Mouse (Mus musculus): Measurements from ENCODE around the gene Tnfrsf22.
"Not testable (repeated sequence)": the region's sequence is repeated elsewhere in the genome, so short reads cannot be mapped to it uniquely, and the experiment has no call there.

Gene Tnfrsf22

GRCm38 (mm10) chr7:143649034-143649768, at the start of gene Tnfrsf22:
TSS of gene Tnfrsf22 (minus strand) at chr7:143649661.
- DNase-seq (ENCODE audit: low spot score in 2 of 2), result peak; percentile 52 to 56

- no peak for DNase-seq (ENCODE audit: low spot score in 2 of 2)
These were observed 46.7 kb upstream of the Tnfrsf22 start for GRCm38 (mm10) chr7:143696140-143696539.

GRCm38 (mm10) chr7:143694550-143694949, 45.1 kb upstream of the Tnfrsf22 start:
- DNase-seq (ENCODE audit: low spot score in 2 of 2), result no peak

- no peak for DNase-seq (ENCODE audit: low spot score in 2 of 2)
These were observed 43.5 kb upstream of the Tnfrsf22 start for GRCm38 (mm10) chr7:143692746-143693510.

- no peak for DNase-seq (ENCODE audit: low spot score in 2 of 2)
These were observed 42.4 kb upstream of the Tnfrsf22 start for GRCm38 (mm10) chr7:143691909-143692308.

- DNase-seq (ENCODE audit: low spot score in 2 of 2), result no peak
These were observed 41.7 kb upstream of the Tnfrsf22 start for GRCm38 (mm10) chr7:143691181-143691580.

- DNase-seq (ENCODE audit: low spot score in 2 of 2), result peak in 1 of 2 experiments; percentile 2
These were observed 40.5 kb upstream of the Tnfrsf22 start for GRCm38 (mm10) chr7:143689946-143690345.

GRCm38 (mm10) chr7:143689481-143689880, 40.0 kb upstream of the Tnfrsf22 start:
- peak in 1 of 2 experiments; percentile 2 for DNase-seq (ENCODE audit: low spot score in 2 of 2)

GRCm38 (mm10) chr7:143686676-143687075, 37.2 kb upstream of the Tnfrsf22 start:
- DNase-seq (ENCODE audit: low spot score in 2 of 2), result not testable (repeated sequence)

- DNase-seq (ENCODE audit: low spot score in 2 of 2), result not testable (repeated sequence)
These were observed 36.7 kb upstream of the Tnfrsf22 start for GRCm38 (mm10) chr7:143686191-143686590.

- DNase-seq (ENCODE audit: low spot score in 2 of 2), result peak; percentile 32 to 56
These were observed 36.1 kb upstream of the Tnfrsf22 start, which contains the start of gene Tnfrsf23 for GRCm38 (mm10) chr7:143685359-143686067. TSS of gene Tnfrsf23 (minus strand) at chr7:143685872.

GRCm38 (mm10) chr7:143684569-143684968, 35.1 kb upstream of the Tnfrsf22 start:
- not testable (repeated sequence) for DNase-seq (ENCODE audit: low spot score in 2 of 2)

- DNase-seq (ENCODE audit: low spot score in 2 of 2), result no peak
These were observed 32.1 kb upstream of the Tnfrsf22 start for GRCm38 (mm10) chr7:143681566-143681965.

- DNase-seq (ENCODE audit: low spot score in 2 of 2), result not testable (repeated sequence)
These were observed 31.4 kb upstream of the Tnfrsf22 start for GRCm38 (mm10) chr7:143680836-143681235.

GRCm38 (mm10) chr7:143679650-143680049, 30.2 kb upstream of the Tnfrsf22 start:
- DNase-seq (ENCODE audit: low spot score in 2 of 2), result not testable (repeated sequence)

- DNase-seq (ENCODE audit: low spot score in 2 of 2), result no peak
These were observed 17.2 kb upstream of the Tnfrsf22 start for GRCm38 (mm10) chr7:143666427-143667311.

GRCm38 (mm10) chr7:143663470-143663869, 14.0 kb upstream of the Tnfrsf22 start:
- no peak for DNase-seq (ENCODE audit: low spot score in 2 of 2)

- no peak for DNase-seq (ENCODE audit: low spot score in 2 of 2)
These were observed 11.3 kb upstream of the Tnfrsf22 start for GRCm38 (mm10) chr7:143660797-143661196.

- not testable (repeated sequence) for DNase-seq (ENCODE audit: low spot score in 2 of 2)
These were observed 397 bp upstream of the Tnfrsf22 start for GRCm38 (mm10) chr7:143649769-143650346.

- not testable (repeated sequence) for DNase-seq (ENCODE audit: low spot score in 2 of 2)
These were observed 5.5 kb downstream of the Tnfrsf22 start for GRCm38 (mm10) chr7:143643949-143644348.

GRCm38 (mm10) chr7:143636674-143637073, 12.8 kb downstream of the Tnfrsf22 start:
- DNase-seq (ENCODE audit: low spot score in 2 of 2), result no peak

All from frontal cortex, postnatal 25 days (tissue).